Mouse (Mus musculus) intestine, postnatal 0 days (tissue): Measurements from ENCODE around the gene Rarb. TPM values are rescaled to one million over a fixed set of nuclear protein-coding genes. Genes with fewer than 3 reads are reported as not detected.
"Not testable (repeated sequence)": the region's sequence is repeated elsewhere in the genome, so short reads cannot be mapped to it uniquely, and the experiment has no call there.

Experiments
- ATAC-seq: fragments of 200-750 bp; cut with Nextera tagmentation; 2 replicates; pipeline ENCODE4 v1.8.0; 2017; ENCODE audit warnings: mild to moderate bottlenecking, moderate TSS enrichment, moderate library complexity
- H3K27ac ChIP-seq: fragments of 300-500 bp; sonication (generic); 2 replicates; pipeline ENCODE4 v1.5.1; 2014; ENCODE audit warnings: mild to moderate bottlenecking, low read depth, low read length, moderate library complexity
- H3K27me3 ChIP-seq: fragments of 300-500 bp; sonication (generic); replicated peaks from 2 replicates; pipeline ENCODE4 v1.6.1; 2014; ENCODE audit warnings: low read length, mixed read lengths; ENCODE audit not compliant: control insufficient read depth, insufficient read depth
- H3K36me3 ChIP-seq: fragments of 300-500 bp; sonication (generic); 2 replicates; pipeline ENCODE4 v1.6.1; 2014; ENCODE audit warnings: mild to moderate bottlenecking, moderate library complexity; ENCODE audit not compliant: control insufficient read depth, insufficient read depth
- H3K4me1 ChIP-seq: fragments of 300-500 bp; sonication (generic); replicated peaks from 2 replicates; pipeline ENCODE4 v1.6.1; 2014; ENCODE audit warnings: antibody characterized with exemption, low read length, mixed read lengths; ENCODE audit not compliant: control insufficient read depth, insufficient read depth
- H3K4me2 ChIP-seq: fragments of 300-500 bp; sonication (generic); replicated peaks from 2 replicates; pipeline ENCODE4 v1.6.1; 2014; ENCODE audit warnings: low read depth, mild to moderate bottlenecking, moderate library complexity
- H3K4me3 ChIP-seq: fragments of 300-500 bp; sonication (generic); 2 replicates; pipeline ENCODE4 v1.5.1; 2014; ENCODE audit warnings: low read depth, low read length
- H3K9ac ChIP-seq: fragments of 300-500 bp; sonication (generic); 2 replicates; pipeline ENCODE4 v1.6.1; 2014; ENCODE audit warnings: mild to moderate bottlenecking, low read depth, low read length
- H3K9me3 ChIP-seq: fragments of 300-500 bp; sonication (generic); 2 replicates; pipeline ENCODE4 v1.6.1; 2016; ENCODE audit warnings: mixed run types; ENCODE audit not compliant: control insufficient read depth
- CTCF ChIP-seq: sonication (generic); IDR thresholded peaks from 2 replicates; pipeline ENCODE4 v1.5.1; 2016; ENCODE audit warnings: low read depth, mild to moderate bottlenecking, control low read depth, antibody characterized with exemption, moderate library complexity
- WGBS: fragments of 180-500 bp; shearing (Covaris S2); extraction: QIAGEN DNeasy Blood & Tissue Kit; methylation state at CpG from one replicate; pipeline ENCODE4 v1.1.7; 2014; 5-methylcytosine and 5-hydroxymethylcytosine counted together
- polyA plus RNA-seq: library from polyadenylated mRNA; unstranded; fragments of >200 nt; fragmentation: Nextera tagmentation; extraction: Ambion mirVana; gene quantifications from 2 replicates; pipeline ENCODE4 v1.2.1, GENCODE M21; 2015

Gene Rarb
- polyA plus RNA-seq, 1 experiment from 2014 or later, result 2.4 TPM

DNA sequence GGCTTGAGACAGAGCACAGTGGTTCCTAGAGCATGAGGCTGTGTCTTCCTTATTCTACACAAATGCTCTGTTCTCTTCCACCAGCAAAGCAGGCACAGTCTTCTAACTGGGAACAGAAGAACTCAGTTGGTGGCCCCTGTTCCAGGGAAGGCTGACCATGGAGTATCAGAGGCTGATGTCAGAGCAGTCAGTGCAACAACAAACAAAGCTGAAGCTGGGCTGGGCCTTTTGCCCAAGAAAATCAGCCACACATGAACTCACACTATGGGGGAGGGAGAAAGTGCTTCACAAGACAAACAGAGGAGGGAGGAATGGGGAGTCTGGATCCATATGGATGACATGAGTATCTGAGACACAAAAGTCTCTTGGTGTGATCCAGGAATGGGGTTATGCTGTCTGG is 56.2 kb downstream of the Rarb start:
- ATAC-seq, result no peak
- H3K9me3 ChIP-seq, result no peaks in the 10 kb centered on the region
- H3K36me3 ChIP-seq, result no peaks in the 10 kb centered on the region
- no peak overlapping the region for H3K4me2 ChIP-seq
- no peaks in the 10 kb centered on the region for H3K27me3 ChIP-seq
- no peaks in the 10 kb centered on the region for H3K4me1 ChIP-seq
- H3K9ac ChIP-seq, result no peak overlapping the region
- TF ChIP-seq CTCF, result no peak
- H3K27ac ChIP-seq, result no peak overlapping the region
- H3K4me3 ChIP-seq, result no peak overlapping the region

DNA sequence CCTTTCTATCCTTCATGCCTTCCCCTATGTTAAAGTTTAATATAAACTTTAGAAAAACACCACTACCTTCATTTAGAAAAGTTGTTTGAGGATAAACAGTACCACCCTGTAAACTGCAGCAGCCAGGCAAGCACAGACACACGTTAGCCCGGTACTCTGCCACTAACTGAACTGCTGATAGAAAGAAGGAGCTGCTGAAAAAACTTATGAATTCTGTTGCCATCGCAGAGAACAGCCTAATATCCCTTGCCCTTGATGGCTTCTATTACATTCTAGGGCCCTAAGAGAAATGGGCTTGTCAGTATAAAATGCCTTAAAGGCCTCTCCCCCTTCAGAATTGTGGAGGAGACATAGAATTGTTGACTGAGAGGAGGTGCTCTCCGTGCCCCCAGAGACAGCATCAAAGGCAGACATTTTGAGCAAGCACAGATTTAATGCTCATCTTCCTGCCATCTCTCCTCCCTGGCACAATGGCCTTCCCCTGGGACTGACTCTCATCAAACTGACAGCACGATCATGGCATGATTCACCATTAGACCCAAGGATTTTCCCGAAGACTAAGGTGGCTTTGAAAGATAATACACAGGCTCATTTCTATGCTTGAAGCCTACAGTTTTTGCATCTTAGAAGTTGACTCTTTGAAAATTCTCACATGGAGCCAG is 60.1 kb downstream of the Rarb start:
- ATAC-seq, result no peak
- Histone ChIP-seq H3K4me1 (no peaks in the 10 kb centered on the region), H3K27me3 (no peaks in the 10 kb centered on the region), H3K36me3 (no peaks in the 10 kb centered on the region), H3K9ac (no peak overlapping the region), H3K9me3 (no peaks in the 10 kb centered on the region), H3K4me2 (no peak overlapping the region), H3K4me3 (no peak overlapping the region), H3K27ac (no peak overlapping the region)
- TF ChIP-seq CTCF, result no peak
- 72% methylated on average over 6 of the region's 6 CpGs for WGBS

DNA sequence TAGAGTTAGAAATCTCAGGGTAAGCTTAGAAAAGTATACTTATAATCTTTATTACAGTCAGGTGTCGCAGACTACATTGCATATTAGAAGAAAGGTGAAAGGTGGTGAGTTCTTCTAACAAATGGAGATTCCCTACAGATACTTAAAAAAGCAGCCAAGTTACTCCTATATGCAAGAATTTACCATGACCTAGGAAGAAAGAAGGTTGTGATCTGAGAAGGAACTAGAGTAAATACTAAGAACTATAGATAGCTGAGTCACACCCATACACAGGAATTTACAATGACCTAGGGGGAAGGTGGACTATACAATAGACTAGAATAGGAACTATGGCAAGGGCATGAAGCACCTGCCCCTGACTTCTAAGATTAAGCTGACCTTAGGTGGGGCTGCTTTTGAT is 63.4 kb downstream of the Rarb start:
- ATAC-seq, H3K4me1 ChIP-seq, H3K27me3 ChIP-seq, H3K36me3 ChIP-seq, H3K9me3 ChIP-seq, H3K27ac ChIP-seq, H3K4me2 ChIP-seq, H3K9ac ChIP-seq, H3K4me3 ChIP-seq: not testable (repeated sequence)
- 63% methylated on average over 1 of the region's 1 CpGs for WGBS

DNA sequence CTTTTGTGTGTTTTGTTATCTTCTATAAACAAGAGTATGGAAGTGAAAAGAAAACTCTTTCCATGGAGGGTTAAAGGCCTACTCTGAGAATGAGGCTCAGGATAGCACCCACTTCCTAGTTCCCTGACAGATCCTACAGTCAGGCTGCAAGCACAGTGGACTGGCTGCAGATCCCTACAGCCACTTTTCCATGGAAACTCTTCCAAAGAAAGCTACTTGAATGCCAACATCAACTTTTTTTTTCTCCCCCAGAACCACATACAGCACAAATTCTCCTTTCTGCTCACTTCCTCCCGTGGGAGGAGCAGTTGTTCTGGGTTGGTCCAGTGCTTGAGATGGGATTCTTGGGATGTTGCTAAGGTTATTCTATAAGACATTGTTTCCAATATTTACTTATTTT is 66.3 kb downstream of the Rarb start:
- WGBS, result 90% methylated on average over 1 of the region's 1 CpGs
- Histone ChIP-seq H3K36me3 (no peaks in the 10 kb centered on the region), H3K4me3 (no peak overlapping the region), H3K4me2 (no peak overlapping the region), H3K9me3 (no peaks in the 10 kb centered on the region), H3K4me1 (no peaks in the 10 kb centered on the region), H3K27ac (no peak overlapping the region), H3K27me3 (no peaks in the 10 kb centered on the region), H3K9ac (no peak overlapping the region)
- ATAC-seq, result no peak
- no peak for TF ChIP-seq CTCF

DNA sequence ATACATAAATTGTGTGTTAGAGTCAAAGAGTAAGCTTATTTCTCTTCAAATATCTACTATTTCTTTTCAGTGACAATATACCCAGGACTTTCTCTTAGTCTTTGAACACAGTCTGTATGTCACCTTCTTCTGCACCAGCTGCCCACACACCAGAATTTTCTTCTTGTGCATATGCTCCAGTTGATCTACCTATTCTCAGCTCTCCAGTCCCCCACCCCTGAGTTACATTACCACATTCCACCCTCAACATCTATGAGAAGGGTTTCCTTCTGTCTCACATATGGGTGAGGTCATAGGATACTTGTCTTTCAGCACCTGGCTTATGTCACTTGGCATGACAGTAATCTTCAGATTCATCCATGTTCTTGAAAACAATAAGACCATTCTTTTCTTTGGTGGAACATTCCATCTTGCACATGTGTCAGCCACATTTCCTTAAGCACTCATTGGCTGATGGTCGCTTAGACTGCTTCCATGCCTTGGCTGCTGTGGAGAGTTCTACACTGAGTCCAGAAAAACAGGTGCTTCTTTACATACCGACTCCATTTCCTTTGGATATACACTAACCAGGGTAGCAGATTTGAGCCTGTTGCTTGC is 71.9 kb downstream of the Rarb start:
- no peak overlapping the region for H3K4me3 ChIP-seq
- H3K4me1 ChIP-seq, result no peaks in the 10 kb centered on the region
- no peak for ATAC-seq
- H3K27me3 ChIP-seq, result no peaks in the 10 kb centered on the region
- 65% methylated on average over 2 of the region's 2 CpGs for WGBS
- H3K9me3 ChIP-seq, result no peaks in the 10 kb centered on the region
- H3K4me2 ChIP-seq, result no peak overlapping the region
- H3K9ac ChIP-seq, result no peak overlapping the region
- no peak for TF ChIP-seq CTCF
- H3K36me3 ChIP-seq, result no peaks in the 10 kb centered on the region
- no peak overlapping the region for H3K27ac ChIP-seq

DNA sequence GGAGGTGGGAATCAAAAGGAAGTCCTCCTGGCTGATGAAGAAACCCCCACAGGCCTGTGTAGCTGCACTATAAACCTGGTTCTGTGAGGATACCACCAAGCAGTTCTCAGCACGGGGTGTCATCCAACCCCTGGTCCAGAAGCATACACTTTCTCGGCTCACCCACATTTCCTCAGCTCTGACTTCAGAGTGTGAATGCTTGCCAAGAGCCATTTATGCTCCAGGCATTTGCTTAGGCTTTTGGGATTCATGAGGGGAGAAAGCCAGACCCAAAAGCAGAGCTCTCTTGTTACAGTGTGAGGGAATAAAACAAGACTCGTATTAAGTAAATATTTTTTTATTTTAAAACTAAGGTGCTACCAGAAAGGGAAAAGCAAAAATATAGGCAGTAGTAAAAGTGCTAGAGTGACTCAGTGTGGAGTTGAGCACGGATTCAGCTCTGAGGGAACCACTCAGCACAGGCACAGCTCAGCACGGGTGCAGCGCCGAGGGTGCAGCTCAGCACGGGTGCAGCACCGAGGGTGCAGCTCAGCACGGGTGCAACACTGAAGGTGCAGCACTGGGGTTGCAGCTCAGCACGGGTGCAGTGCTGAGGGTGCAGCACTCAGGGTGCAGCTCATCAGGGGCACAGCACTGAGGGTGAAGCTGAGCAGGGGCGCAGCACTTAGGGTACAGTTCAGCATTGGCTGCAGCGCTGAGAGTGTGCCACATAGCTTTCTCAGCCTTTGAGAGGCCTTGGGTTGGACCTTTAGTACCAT is 77.8 kb downstream of the Rarb start:
- H3K27me3 ChIP-seq, result no peaks in the 10 kb centered on the region
- 0 out of 2 replicates have a peak, but pooled peaks cover 2% of the 10 kb centered on the region for H3K4me1 ChIP-seq
- 67% methylated on average over 13 of the region's 13 CpGs for WGBS
- no peaks in the 10 kb centered on the region for H3K9me3 ChIP-seq
- no peaks in the 10 kb centered on the region for H3K36me3 ChIP-seq
- no peak overlapping the region for H3K9ac ChIP-seq
- H3K27ac ChIP-seq, result no peak overlapping the region
- H3K4me3 ChIP-seq, result no peak overlapping the region
- H3K4me2 ChIP-seq, result no peak overlapping the region
- no peak for TF ChIP-seq CTCF
- ATAC-seq, result no peak
